Mouse (Mus musculus): ENCODE results near the gene Gm11492.

Gene Gm11492

GRCm38 (mm10) chr11:87566501-87566900 is at the start of gene Gm11492:
TSS of gene Gm11492 (plus strand) at chr11:87566653.
- no peak for DNase-seq

- DNase-seq: peak; percentile 29
Observed at GRCm38 (mm10) chr11:87519260-87519659, 47.2 kb upstream of the Gm11492 start.

GRCm38 (mm10) chr11:87523466-87523865 is 43.0 kb upstream of the Gm11492 start:
- DNase-seq: no peak

GRCm38 (mm10) chr11:87523967-87524366 is 42.5 kb upstream of the Gm11492 start:
- DNase-seq: no peak

- DNase-seq: no peak
Observed at GRCm38 (mm10) chr11:87524780-87525179, 41.7 kb upstream of the Gm11492 start.

GRCm38 (mm10) chr11:87527364-87527763 is 39.1 kb upstream of the Gm11492 start:
- no peak for DNase-seq

GRCm38 (mm10) chr11:87527990-87528389 is 38.5 kb upstream of the Gm11492 start:
- DNase-seq: no peak

- DNase-seq: no peak
Observed at GRCm38 (mm10) chr11:87531695-87532094, 34.8 kb upstream of the Gm11492 start.

GRCm38 (mm10) chr11:87542285-87542684 is 24.2 kb upstream of the Gm11492 start:
- DNase-seq: no peak

- peak; percentile 45 for DNase-seq
Observed at GRCm38 (mm10) chr11:87542906-87543305, 23.5 kb upstream of the Gm11492 start.

GRCm38 (mm10) chr11:87553342-87553741 is 13.1 kb upstream of the Gm11492 start:
- DNase-seq: no peak

GRCm38 (mm10) chr11:87554386-87554785 is 12.1 kb upstream of the Gm11492 start:
- DNase-seq: no peak

GRCm38 (mm10) chr11:87555106-87555703 is 11.2 kb upstream of the Gm11492 start:
- DNase-seq: no peak

- DNase-seq: no peak
Observed at GRCm38 (mm10) chr11:87561208-87561607, 5.2 kb upstream of the Gm11492 start.

- no peak for DNase-seq
Observed at GRCm38 (mm10) chr11:87568255-87568953, 2.0 kb downstream of the Gm11492 start, which contains the start of gene Sept4. TSS of gene Sept4 (plus strand) at chr11:87568903.

GRCm38 (mm10) chr11:87570743-87571142 is 4.3 kb downstream of the Gm11492 start:
- no peak for DNase-seq

- DNase-seq: no peak
Observed at GRCm38 (mm10) chr11:87571361-87571950, 5.0 kb downstream of the Gm11492 start.

- DNase-seq: no peak
Observed at GRCm38 (mm10) chr11:87573751-87574150, 7.3 kb downstream of the Gm11492 start.

GRCm38 (mm10) chr11:87574520-87575180 is 8.2 kb downstream of the Gm11492 start:
- DNase-seq: no peak

GRCm38 (mm10) chr11:87577601-87578248 is 11.3 kb downstream of the Gm11492 start:
- DNase-seq: peak; percentile 38

GRCm38 (mm10) chr11:87578249-87578962 is 12.0 kb downstream of the Gm11492 start:
- peak; percentile 90 for DNase-seq

GRCm38 (mm10) chr11:87578963-87579601 is 12.6 kb downstream of the Gm11492 start:
- DNase-seq: peak; percentile 87

All from cerebellum, adult 9-11 months (tissue).